Mouse (Mus musculus) liver, embryonic 14.5 days (tissue): ENCODE measurements around the gene S100a4. TPM values are rescaled to one million over a fixed set of nuclear protein-coding genes. Genes with fewer than 3 reads are reported as not detected.
A peak's percentile ranks its signal among the peaks of the same experiment; 100 is the strongest.

Source experiments
- ATAC-seq: fragments of 200-750 bp; cut with Nextera tagmentation; 2 replicates; pipeline ENCODE4 v1.8.0; 2017; ENCODE audit warnings: moderate number of reproducible peaks, mild to moderate bottlenecking, moderate library complexity; ENCODE audit not compliant: insufficient read depth
- DNase-seq, 3 experiments: peaks; one replicate each; pipeline ENCODE4 v3.0.0-alpha.2; 2012 to 2013; ENCODE audit warnings: low read depth in 3 of 3, low spot score in 3 of 3
- H3K27ac ChIP-seq: fragments of 300-500 bp; sonication (generic); 2 replicates; pipeline ENCODE4 v1.5.1; 2014; ENCODE audit warnings: moderate library complexity, mild to moderate bottlenecking, control low read depth, inconsistent platforms
- H3K27me3 ChIP-seq: fragments of 300-500 bp; sonication (generic); 2 replicates; pipeline ENCODE4 v1.6.1; 2014; ENCODE audit warnings: mild to moderate bottlenecking, low read length, moderate library complexity; ENCODE audit not compliant: control insufficient read depth, insufficient read depth
- H3K36me3 ChIP-seq: fragments of 300-500 bp; sonication (generic); replicated peaks from 2 replicates; pipeline ENCODE4 v1.6.1; 2014; ENCODE audit warnings: low read depth; ENCODE audit not compliant: control insufficient read depth, insufficient read depth
- H3K4me1 ChIP-seq, 2 experiments: fragments of 200-500 bp in 1 of 2; fragments of 300-500 bp in 1 of 2; sonication (generic) in 1 of 2; replicated peaks; 2 replicates each; pipeline ENCODE4 v1.6.1; 2012 to 2014; ENCODE audit warnings: antibody characterized with exemption in 1 of 2, inconsistent platforms in 1 of 2, low read length in 1 of 2; ENCODE audit not compliant: control insufficient read depth in 2 of 2, insufficient read depth in 2 of 2
- H3K4me2 ChIP-seq: fragments of 300-500 bp; sonication (generic); 2 replicates; pipeline ENCODE4 v1.6.1; 2014; ENCODE audit warnings: low read depth, mild to moderate bottlenecking, control low read depth, moderate library complexity
- H3K4me3 ChIP-seq, 2 experiments: fragments of 200-500 bp in 1 of 2; fragments of 300-500 bp in 1 of 2; sonication (generic) in 1 of 2; 2 replicates each; pipeline ENCODE4 v1.5.1; 2012 to 2014; ENCODE audit warnings: low read depth in 2 of 2, low read length in 2 of 2, mild to moderate bottlenecking in 2 of 2, control low read depth in 1 of 2, inconsistent platforms in 1 of 2, moderate library complexity in 1 of 2; ENCODE audit not compliant: insufficient read depth in 1 of 2
- H3K9ac ChIP-seq: fragments of 300-500 bp; sonication (generic); replicated peaks from 2 replicates; pipeline ENCODE4 v1.6.1; 2014; ENCODE audit warnings: mild to moderate bottlenecking, control low read depth, moderate library complexity
- H3K9me3 ChIP-seq: fragments of 300-500 bp; sonication (generic); 2 replicates; pipeline ENCODE4 v1.6.1; 2016; ENCODE audit warnings: low read length, mixed read lengths; ENCODE audit not compliant: control insufficient read depth
- CTCF ChIP-seq: IDR thresholded peaks from 2 replicates; pipeline ENCODE4 v1.5.1; 2016; ENCODE audit warnings: antibody characterized with exemption, low read depth, control low read depth
- EP300 ChIP-seq: IDR thresholded peaks from 2 replicates; pipeline ENCODE4 v1.6.1; 2016; ENCODE audit warnings: antibody characterized with exemption, low read depth
- WGBS: fragments of 180-500 bp; shearing (Covaris S2); extraction: QIAGEN DNeasy Blood & Tissue Kit; methylation state at CpG from one replicate; pipeline ENCODE4 v1.1.7; 2014; ENCODE audit not compliant: insufficient replicate concordance; 5-methylcytosine and 5-hydroxymethylcytosine counted together
- polyA plus RNA-seq, 2 experiments: library from polyadenylated mRNA; depleted of rRNA in 1 of 2; stranded (reverse) in 1 of 2; unstranded in 1 of 2; fragments of >200 nt; fragmentation: Nextera tagmentation in 1 of 2; extraction: Ambion mirVana in 1 of 2; gene quantifications; 2 replicates each; pipeline versions ENCODE4 v1.2.1 to v1.2.3; 2012 to 2014

Gene S100a4
- polyA plus RNA-seq, 2 experiments: 1.0 to 2.0 TPM

DNA sequence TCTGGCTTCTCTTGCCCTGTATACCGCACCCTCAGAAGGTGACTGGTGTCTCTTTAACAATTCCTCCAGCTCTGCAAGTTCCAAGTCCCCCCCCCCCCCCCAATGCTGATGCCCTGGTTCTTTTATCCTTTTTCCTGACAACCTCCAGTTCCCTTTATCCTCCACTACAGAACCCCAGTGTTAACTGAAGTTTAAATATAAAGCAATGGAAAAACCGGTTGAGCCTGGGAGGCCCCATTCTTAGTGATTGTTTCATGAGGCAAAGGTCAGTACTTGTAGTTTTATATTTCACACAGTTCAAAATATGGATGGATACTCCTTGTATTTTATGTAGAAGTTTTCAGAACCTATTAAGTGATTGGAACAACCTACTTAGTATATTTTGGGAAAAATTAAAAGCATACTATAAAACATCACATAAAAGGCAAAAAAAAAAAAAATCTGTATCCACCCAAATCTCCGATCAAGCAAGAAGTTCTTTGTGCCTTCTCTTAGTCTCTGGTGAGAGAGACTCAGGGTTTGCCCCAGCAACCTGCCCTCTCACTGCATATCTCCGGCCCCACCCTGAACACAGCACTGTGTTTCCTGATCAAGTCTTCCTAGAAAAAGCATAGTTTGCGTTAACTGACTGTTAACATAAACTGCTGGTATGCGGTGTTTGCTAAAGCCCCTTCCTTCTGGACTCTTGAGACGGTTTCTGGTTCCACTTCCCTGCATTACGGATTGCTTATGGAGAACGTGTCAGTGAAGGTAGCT lies 22.9 kb downstream of the S100a4 start:
- no peak for ATAC-seq
- no peaks in the 10 kb centered on the region for H3K9me3 ChIP-seq
- TF ChIP-seq CTCF (no peak), EP300 (no peak)
- no peak overlapping the region for H3K4me3 ChIP-seq
- H3K36me3 ChIP-seq: no peaks in the 10 kb centered on the region
- no peak overlapping the region for H3K27ac ChIP-seq
- no peaks in the 10 kb centered on the region for H3K27me3 ChIP-seq
- no peaks in the 10 kb centered on the region for H3K4me1 ChIP-seq
- H3K4me2 ChIP-seq: no peak overlapping the region
- no peak for DNase-seq
- no peak overlapping the region for H3K9ac ChIP-seq
- 48% methylated on average over 9 of the region's 9 CpGs for WGBS

DNA sequence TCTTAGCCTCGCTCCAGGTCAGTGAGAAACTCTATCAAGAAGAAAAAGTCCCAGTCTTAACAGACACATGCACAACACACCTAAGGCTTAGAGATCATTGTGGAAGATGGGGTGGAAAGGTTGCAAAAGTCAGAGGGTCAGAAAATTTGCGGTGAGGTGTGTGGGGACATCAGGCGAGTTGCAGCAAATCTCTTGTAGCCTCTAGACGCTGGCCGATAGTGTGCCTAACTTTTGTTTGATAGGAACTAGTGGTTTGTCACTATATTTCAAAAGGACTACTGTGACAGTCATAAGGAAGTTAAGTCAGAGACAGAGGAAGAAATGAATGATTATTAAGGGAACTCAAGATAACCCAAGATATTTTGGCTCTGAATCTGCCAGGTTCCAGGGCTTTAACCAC lies 23.8 kb downstream of the S100a4 start:
- H3K27ac ChIP-seq: no peak overlapping the region
- H3K4me2 ChIP-seq: no peak overlapping the region
- no peaks in the 10 kb centered on the region for H3K27me3 ChIP-seq
- no peak for DNase-seq
- no peak for ATAC-seq
- WGBS: 51% methylated on average over 5 of the region's 5 CpGs
- no peak overlapping the region for H3K4me3 ChIP-seq
- H3K9me3 ChIP-seq: no peaks in the 10 kb centered on the region
- no peaks in the 10 kb centered on the region for H3K4me1 ChIP-seq
- H3K36me3 ChIP-seq: no peaks in the 10 kb centered on the region
- no peak overlapping the region for H3K9ac ChIP-seq
- no peak for TF ChIP-seq EP300
- TF ChIP-seq CTCF: no peak

DNA sequence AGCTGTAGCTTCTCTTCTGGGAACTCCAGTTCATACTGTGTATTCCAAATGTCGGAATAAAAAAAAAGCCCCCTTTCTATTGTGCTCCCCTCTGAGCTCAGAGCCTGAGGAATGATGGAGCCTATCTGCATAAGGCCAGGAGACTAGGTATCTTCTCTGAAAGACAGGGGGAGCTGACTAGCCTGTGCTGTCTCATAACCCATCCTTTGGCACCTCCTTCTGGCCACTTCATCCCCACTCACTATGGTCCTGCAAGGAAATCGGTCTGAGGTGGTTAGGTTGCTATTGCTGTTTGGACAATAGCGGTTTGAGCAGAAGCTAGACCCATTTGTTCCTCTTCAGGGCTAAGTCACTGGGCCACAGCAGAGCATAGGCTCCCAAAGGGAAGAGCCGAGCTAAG lies 24.2 kb downstream of the S100a4 start:
- ATAC-seq: no peak
- H3K4me1 ChIP-seq: no peaks in the 10 kb centered on the region
- WGBS: 35% methylated on average over 4 of the region's 4 CpGs
- H3K4me3 ChIP-seq: no peak overlapping the region
- no peaks in the 10 kb centered on the region for H3K27me3 ChIP-seq
- DNase-seq: no peak
- H3K27ac ChIP-seq: no peak overlapping the region
- no peak overlapping the region for H3K9ac ChIP-seq
- no peaks in the 10 kb centered on the region for H3K9me3 ChIP-seq
- H3K36me3 ChIP-seq: no peaks in the 10 kb centered on the region
- TF ChIP-seq EP300 (no peak), CTCF (peak; percentile 55)
- no peak overlapping the region for H3K4me2 ChIP-seq

DNA sequence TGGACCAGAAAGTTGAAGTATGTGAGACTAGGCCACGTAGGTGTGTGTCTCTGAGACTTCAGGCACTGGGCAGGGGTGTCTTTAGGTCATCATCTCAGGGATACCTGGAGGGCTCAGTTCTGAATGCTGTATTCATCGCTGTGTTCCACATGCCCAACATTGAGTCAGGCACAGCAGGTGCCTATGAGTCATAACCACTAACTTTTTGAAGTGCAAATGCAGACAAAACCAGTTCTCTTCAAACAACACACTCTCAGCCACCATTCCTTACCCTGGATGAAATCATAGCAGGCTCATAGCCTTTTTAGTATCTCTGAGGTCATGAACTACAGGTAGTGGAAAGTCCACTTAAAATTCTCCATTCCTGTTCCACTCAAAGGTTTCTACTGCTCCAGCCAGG lies 25.7 kb downstream of the S100a4 start:
- no peak for ATAC-seq
- Histone ChIP-seq H3K4me1 (no peaks in the 10 kb centered on the region), H3K9ac (no peak overlapping the region), H3K4me2 (no peak overlapping the region), H3K4me3 (no peak overlapping the region), H3K27me3 (no peaks in the 10 kb centered on the region), H3K27ac (no peak overlapping the region), H3K9me3 (no peaks in the 10 kb centered on the region), H3K36me3 (no peaks in the 10 kb centered on the region)
- WGBS: 49% methylated on average over 2 of the region's 2 CpGs
- DNase-seq: no peak
- TF ChIP-seq CTCF (no peak), EP300 (no peak)

DNA sequence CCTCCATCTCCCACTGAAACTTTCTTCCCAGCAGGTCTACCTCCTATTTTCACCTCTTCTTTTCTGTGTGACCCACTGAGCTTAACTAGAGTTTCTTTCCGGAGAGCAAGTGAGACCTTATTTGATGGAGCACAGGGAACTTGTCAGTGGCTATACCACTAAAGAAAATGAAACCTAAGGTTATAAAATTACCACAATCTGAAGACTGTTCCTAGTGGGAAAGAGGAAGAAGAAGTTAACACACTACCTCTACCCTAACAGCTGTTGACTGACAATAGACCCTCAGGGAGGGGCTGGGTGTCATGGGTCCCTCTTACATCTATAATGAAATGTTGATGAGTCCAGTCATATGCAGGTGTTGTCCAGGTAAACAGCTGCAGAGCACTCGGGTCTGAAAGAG lies 28.4 kb downstream of the S100a4 start:
- DNase-seq (no peak), ATAC-seq (no peak)
- no peak overlapping the region for H3K27ac ChIP-seq
- H3K4me2 ChIP-seq: no peak overlapping the region
- H3K36me3 ChIP-seq: no peaks in the 10 kb centered on the region
- no peak overlapping the region for H3K4me3 ChIP-seq
- H3K27me3 ChIP-seq: no peaks in the 10 kb centered on the region
- no peak overlapping the region for H3K9ac ChIP-seq
- no peaks in the 10 kb centered on the region for H3K4me1 ChIP-seq
- TF ChIP-seq EP300 (no peak), CTCF (no peak)
- 31% methylated on average over 2 of the region's 2 CpGs for WGBS
- H3K9me3 ChIP-seq: no peaks in the 10 kb centered on the region
